Mouse (Mus musculus): Measurements from ENCODE around the gene Sprr1b. TPM values are rescaled to one million over a fixed set of nuclear protein-coding genes. Genes with fewer than 3 reads are reported as not detected.

Gene Sprr1b
- not detected for polyA plus RNA-seq (2017; shearing (Covaris generic))

DNA sequence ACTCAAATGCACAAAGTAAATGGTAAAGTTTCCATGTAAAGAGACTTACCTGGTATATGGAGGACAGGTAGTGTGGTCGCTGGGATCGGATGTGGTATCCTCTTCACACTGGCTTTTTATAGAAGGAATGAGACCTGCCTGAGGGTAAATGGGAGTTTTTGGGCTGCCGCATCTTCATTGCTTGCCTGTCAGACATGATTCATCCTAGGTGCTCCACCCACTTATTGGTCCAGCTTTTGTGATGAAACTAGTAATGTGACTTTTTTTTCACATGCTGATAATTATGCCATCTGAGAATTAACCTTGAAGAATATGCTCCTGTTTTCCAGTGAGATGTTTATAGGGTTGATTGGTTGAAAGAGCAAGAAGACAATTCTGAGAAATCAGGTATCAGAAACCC lies at the start of gene Sprr1b:
Gene Sprr1b, minus strand, starts transcription at position 101 of the 400 bp plus-strand sequence.

DNA sequence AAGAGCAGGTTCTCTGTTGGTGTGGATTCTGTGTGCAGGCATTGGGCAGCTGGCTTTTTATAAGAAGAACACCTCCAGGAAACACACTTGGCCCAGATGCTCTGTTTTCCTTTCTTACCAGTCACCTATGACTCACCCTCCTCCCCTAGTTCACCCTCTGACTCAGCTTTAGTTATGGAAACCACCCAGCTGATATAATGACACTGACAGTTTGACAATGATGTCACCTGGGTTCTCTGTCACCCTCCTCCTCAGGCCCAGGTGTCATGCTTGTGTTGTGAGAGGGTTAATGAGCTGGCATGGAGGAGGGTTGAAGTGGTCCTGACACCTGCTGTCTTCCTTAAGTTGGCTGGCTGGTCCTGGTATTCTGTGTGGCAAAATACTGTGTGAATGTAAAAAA lies 47.3 kb upstream of the Sprr1b start, which contains the start of gene Sprr1a:
Gene Sprr1a, minus strand, starts transcription at position 33 of the 400 bp plus-strand sequence.

DNA sequence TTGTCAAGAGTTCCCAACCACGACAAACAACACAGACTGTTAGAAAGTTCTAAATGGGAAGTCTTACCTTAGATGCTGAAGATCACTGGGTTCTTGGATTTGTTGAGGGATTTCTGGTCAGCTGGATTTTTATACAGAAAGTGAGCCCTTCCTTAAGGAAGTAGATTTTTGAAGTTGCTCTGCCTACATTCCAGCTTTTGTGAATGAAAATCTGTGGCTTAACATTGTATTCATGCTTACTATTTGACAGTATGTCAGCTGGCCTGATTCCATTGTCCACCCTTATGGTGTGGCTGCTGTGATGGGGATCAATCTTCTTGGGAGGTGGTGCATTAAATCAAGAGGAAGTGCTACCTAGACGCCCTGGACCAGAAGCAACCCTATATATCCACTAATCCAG lies 20.0 kb upstream of the Sprr1b start, which contains the start of gene Sprr3:
Gene Sprr3, minus strand, starts transcription at position 101 of the 400 bp plus-strand sequence.

DNA sequence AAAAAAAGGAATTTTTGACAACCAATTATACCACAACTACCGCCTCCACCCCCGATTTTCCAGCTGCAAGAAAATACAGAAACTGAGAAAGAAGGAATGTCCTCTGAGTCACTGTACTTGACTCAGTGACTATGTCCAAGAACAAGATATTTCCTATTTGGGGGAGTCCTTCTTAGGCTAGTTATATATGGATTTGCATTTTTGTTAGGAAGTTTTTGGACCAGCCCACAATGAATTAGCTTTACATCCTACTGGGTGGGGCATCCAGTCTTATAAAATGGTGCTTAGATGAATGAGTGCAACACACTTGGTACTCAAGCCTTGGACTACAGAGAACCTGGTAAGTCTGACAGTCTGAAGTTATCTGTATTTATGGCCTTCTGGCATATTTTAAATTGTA lies 6.3 kb downstream of the Sprr1b start, which contains the start of gene Sprr2k:
Gene Sprr2k, plus strand, starts transcription at position 301 of the 400 bp plus-strand sequence.

DNA sequence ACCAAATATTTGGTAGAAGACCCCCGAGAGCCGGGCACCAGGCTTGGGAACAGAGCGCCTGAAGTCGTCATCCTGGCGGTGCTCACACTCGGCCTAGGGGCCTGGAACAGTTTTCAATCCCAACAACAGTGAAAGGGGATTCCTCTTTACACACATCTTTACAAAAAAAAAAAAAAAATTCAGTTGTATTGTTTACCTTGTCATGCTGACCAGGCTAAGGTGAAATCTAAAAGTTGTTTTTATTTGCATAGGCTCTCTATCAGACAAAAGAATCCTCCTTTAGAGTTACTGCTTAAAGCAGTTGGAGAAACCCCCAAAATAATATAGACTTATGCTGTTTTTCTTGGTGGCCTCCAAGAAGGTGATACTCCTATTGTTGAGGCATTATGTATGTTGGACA lies 9.3 kb downstream of the Sprr1b start, which contains the start of gene Gm9774:
Gene Gm9774, minus strand, starts transcription at position 101 of the 400 bp plus-strand sequence.

DNA sequence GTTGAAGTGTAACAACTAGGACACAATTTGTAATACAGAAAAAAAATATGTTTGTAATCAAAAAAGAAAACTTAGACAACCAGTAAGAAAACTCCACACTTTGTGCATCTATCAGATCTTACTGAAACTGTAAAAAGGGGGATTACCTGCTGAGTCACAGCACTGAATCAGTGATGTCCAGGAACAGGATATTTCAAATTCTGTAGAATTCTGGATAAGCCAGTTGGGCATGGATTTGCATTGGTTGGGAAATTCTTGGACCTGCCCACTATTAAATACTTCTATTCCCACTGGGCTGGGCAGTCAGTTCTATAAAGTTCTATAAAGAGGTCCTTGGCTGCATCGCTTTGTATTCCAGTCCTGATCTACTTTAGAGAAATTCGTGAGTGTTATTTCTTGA lies 20.8 kb downstream of the Sprr1b start, which contains the start of gene Sprr2j-ps:
Gene Sprr2j-ps, plus strand, starts transcription at position 301 of the 400 bp plus-strand sequence.

DNA sequence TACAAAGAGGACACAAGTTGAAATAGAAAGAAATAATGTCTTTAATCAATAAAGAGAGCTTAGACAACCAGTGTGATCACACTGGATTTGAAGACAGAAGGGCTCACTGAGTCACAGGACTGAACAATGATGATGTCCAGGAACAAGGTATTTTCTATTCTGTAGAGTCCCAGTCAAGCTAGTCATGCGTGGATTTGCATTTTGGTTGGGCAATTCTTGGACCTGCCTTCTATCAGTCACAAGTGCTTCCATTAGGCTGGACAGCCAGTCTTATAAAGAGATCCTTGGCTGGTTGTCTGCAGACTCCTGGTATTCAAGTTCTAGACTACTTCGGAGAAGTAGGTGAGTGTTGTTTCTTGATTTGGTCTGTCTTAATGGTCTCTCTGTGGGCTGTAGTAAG lies 30.9 kb downstream of the Sprr1b start, which contains the start of gene Sprr2i:
Gene Sprr2i, plus strand, starts transcription at position 301 of the 400 bp plus-strand sequence.

Other genes starting within 250 kb of the Sprr1b start
- gene Sprr2a1, start 223.0 kb downstream of the Sprr1b start, polyA plus RNA-seq (2017; shearing (Covaris generic)): not detected
- gene Sprr2a2, start 222.9 kb downstream of the Sprr1b start, polyA plus RNA-seq (2017; shearing (Covaris generic)): not detected
- not detected for gene Sprr2a3, start 153.4 kb downstream of the Sprr1b start, polyA plus RNA-seq (2017; shearing (Covaris generic))
- not detected for gene Sprr2b, start 122.2 kb downstream of the Sprr1b start, polyA plus RNA-seq (2017; shearing (Covaris generic))
- not detected for gene Sprr2d, start 99.6 kb downstream of the Sprr1b start, polyA plus RNA-seq (2017; shearing (Covaris generic))
- gene Sprr2e, start 86.6 kb downstream of the Sprr1b start, polyA plus RNA-seq (2017; shearing (Covaris generic)): not detected
- not detected for gene Sprr2f, start 73.6 kb downstream of the Sprr1b start, polyA plus RNA-seq (2017; shearing (Covaris generic))
- not detected for gene Sprr2h, start 53.1 kb downstream of the Sprr1b start, polyA plus RNA-seq (2017; shearing (Covaris generic))
- gene Sprr2i, start 30.8 kb downstream of the Sprr1b start, polyA plus RNA-seq (2017; shearing (Covaris generic)): not detected
- gene Sprr2j-ps, start 20.7 kb downstream of the Sprr1b start, polyA plus RNA-seq (2017; shearing (Covaris generic)): not detected
- 27.2 TPM for gene Gm9774, start 9.4 kb downstream of the Sprr1b start, polyA plus RNA-seq (2017; shearing (Covaris generic))
- gene Sprr2k, start 6.2 kb downstream of the Sprr1b start, polyA plus RNA-seq (2017; shearing (Covaris generic)): not detected
- not detected for gene Sprr3, start 19.9 kb upstream of the Sprr1b start, polyA plus RNA-seq (2017; shearing (Covaris generic))
- not detected for gene Sprr1a, start 47.1 kb upstream of the Sprr1b start, polyA plus RNA-seq (2017; shearing (Covaris generic))
- gene Sprr4, start 61.7 kb upstream of the Sprr1b start, polyA plus RNA-seq (2017; shearing (Covaris generic)): not detected
- gene 2310046K23Rik, start 95.7 kb upstream of the Sprr1b start, polyA plus RNA-seq (2017; shearing (Covaris generic)): not detected
- not detected for gene Ivl, start 134.9 kb upstream of the Sprr1b start, polyA plus RNA-seq (2017; shearing (Covaris generic))
- not detected for gene Smcp, start 150.2 kb upstream of the Sprr1b start, polyA plus RNA-seq (2017; shearing (Covaris generic))
- not detected for gene 2210017I01Rik, start 168.7 kb upstream of the Sprr1b start, polyA plus RNA-seq (2017; shearing (Covaris generic))
- gene Lce6a, start 182.9 kb upstream of the Sprr1b start, polyA plus RNA-seq (2017; shearing (Covaris generic)): not detected
- gene Lce1a1, start 209.5 kb upstream of the Sprr1b start, polyA plus RNA-seq (2017; shearing (Covaris generic)): not detected
- gene Lce1b, start 218.1 kb upstream of the Sprr1b start, polyA plus RNA-seq (2017; shearing (Covaris generic)): not detected
- gene Lce1a2, start 231.5 kb upstream of the Sprr1b start, polyA plus RNA-seq (2017; shearing (Covaris generic)): not detected
- not detected for gene Lce1c, start 240.5 kb upstream of the Sprr1b start, polyA plus RNA-seq (2017; shearing (Covaris generic))
- gene Lce1d, start 248.4 kb upstream of the Sprr1b start, polyA plus RNA-seq (2017; shearing (Covaris generic)): not detected